Mouse (Mus musculus) cerebellum, adult 8-10 months (tissue): Measurements from ENCODE around the gene Coq7.

Source experiments
- DNase-seq: peaks from one replicate; pipeline ENCODE4 v3.0.0; 2022

Coq7 gene

DNA sequence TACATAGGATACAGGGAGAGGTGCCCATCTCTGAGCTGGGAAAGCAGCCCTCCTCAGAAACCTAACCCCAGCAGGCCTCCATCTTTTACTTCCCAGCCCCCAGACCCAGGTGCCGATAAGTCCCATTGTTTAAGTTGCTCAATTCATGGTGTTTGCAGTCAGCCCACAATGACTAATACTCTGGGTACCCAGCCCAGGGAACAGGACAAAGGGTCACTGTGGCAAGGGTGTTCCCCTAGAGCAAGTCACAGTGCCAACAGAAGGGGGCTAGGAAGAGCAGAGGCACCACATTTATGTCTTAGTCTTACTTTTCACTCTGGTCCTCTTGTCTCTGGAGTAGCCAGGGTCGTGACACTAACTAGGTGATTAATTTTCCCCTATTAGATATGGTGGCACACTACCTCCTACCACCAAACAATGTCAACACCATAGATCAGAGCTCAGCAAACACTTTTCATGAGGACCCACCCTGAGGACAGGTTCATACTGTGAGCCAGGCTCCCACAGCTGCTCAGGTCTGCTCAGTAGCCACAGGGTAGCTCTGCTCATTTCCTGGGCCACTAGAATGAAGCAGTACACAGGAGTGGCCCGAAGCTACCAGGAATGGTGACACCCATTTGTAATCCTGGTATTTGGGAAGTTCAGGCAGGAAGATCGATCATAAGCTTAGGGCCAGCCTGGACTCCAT is 38.1 kb downstream of the Coq7 start:
- DNase-seq: no peak

DNA sequence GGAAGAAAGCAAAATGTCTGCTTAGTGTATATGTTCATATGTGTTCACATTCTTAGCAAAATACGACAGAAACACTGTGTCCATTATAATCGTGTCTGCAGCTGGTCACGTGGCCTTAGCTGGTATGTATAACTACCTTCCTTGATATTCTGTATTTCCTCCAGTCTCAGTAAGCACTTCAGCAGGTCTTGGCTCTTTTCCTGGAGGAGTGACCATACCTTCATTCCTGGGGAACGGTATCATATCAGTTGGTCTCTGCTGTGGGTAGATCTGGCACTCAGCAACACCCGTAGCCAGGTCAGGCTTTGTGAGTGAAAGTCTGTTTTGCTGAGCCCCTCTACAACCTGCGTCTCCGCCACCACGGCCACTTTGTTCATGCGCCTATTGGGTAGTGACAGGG is 39.3 kb downstream of the Coq7 start:
- DNase-seq: no peak

DNA sequence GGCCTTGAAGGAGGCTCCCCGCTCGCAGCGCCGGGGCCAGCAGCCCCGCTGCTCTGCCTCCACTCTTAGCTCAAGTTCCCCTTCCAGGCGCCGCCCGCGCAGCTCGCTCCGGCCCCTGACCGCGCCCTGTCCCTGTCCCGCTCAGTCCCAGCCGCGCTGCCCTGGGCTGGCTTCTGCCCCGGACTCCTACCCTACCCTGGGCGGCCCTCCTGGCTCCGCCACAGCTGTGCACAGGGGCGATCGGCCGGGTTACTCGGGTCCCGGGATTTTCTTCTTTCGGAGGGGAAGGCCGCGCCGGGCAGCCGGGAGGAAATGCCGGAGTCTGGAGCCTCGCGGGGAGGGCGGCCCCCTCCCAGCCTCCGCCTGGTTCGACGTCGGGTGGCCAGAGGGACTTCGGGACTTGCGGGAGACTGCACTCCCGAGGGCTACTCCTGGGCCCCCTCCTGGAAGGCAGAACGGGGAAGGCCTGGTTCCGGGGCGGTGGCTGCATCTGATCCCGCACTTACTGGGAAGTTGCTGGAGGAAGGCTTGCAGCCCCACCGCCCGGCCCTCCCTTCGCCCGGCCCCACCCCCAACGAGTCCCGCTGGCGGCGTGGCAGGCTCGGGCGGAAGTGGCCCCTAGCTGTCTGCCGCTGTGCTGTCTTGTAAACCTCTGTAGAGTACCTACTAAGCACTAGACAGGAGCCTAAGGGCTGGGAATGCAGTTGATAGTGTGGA is 41.6 kb downstream of the Coq7 start, which contains the start of gene Itpripl2:
TSS of gene Itpripl2 (minus strand) at position 545 of the 717 bp plus-strand sequence.
- no peak for DNase-seq

DNA sequence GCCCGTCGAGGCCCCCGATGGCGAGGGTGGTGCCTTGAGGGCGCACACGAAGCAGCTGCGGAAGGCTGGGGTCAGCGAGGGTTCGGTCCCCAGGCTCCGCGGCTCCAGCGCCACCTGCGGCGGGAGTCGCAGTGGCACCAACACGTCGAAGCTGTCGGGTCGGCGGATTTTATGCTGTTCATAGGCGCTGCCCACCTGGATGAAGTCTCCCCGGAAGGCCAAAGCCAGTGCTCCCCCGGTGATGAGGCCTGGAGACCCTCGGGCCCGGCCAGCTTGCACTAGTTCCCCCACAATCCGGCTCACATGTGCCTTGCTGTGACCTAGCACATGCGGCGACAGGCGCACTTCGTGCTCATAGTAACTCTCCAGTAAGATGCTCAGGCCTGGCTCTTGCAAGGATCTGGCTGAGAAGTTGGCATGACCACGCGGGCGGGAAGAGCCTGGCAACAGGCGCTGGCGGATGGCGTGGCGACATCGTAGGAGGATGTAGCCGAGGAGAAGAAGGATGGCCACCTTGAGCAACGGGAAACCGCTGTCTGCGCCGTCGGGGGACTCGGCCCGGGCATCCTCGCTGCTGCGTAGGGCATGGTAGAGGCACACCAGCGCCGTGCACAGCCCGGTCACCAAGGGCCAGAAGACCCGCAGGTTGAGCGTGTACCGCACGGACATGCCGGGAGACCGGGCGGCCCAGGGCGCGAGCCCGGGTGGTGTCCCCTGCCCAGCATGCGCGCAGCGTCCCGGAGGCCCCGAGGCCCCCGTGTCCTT is 42.3 kb downstream of the Coq7 start:
- DNase-seq: no peak

DNA sequence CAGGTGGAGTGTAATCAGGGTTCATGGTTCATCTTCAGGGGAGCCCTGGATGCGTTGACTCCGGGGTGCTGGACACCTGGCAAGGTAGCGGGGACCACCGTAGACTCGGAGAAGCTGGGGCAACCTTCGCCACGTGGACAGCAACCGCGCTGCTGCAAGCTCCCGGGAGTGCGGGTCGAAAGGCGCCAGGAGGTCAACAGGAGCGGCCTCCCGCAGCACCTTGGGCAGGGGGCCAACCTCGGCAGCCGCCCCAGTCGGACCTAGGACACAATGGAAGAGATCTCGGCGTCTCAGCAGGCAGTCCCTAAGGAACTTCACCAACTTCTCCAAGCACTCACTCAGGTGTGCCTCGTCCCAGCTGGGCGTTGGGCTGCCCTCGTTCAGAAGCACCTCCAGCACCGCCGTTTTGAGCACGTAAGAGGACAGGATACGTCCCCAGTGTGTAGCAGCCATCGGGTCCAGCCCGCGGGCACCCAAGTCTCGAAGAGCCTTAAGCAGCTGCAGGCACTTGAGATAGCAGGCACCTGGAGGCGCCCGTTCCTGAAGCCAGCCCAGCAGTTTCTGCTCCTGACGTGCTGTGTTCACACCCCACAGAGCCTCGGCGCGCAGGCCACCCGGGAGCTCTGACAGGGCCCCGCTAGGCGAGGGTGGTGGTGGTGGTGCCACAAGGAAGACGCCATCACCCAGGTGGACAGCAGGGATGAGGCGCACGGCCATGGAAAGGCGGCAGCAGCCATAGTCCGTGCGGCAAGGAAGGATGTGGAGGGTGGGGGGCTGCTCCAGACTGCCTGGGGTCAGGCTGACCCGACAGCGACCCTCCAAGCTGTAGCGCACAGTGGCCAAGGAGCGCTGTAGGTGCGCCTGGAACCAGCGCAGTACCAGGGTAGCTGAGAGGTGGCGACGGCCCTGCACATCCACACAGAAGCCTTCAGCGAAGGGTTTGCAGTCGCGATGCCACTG is 43.2 kb downstream of the Coq7 start:
- no peak for DNase-seq

DNA sequence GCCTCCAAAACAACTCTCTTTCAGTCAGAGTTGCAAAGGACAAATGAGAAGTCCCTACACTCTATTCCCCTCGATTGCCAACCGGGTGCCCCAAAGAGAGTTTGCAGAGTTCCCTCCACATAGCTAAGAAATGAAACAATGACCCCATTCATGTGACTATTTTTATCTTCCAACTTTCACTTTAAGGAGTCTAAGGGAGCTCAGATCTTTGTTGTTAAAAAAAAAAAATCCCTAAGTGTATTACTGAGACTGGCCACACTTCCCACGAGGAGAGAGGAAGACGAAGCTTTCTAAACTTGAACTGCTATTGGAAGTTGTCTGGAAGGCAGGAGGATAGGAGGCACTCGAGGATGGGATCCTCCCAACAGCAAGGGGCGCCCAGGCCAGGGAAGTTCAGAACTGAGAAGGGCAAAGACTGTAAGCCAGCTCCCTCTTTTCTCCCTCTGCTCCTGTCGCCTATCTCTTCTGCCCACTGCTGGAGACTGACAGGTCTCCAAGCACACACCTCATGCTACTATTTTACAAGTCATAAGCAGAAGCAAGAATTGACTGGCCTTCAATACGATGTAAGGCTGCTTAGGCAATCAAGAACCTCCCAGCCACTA is 45.0 kb downstream of the Coq7 start:
- no peak for DNase-seq

DNA sequence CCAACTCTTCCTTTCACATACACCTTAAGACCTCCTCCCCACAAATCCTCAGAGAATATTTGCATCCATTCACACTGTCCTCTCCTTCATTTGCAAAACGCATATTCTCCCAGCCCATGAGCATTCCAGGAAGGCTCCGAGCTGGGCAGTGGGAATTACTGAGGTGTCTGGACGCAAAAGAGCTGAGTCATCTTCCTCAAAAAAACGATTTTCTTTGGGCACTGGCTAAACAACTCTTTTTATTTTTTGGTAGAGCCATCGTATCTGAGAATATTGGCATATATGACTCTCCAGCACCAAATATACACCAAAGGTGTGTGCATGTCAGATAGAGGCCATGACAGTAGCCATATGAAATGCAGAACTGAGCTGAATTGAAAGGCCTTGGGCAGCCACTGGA is 46.2 kb downstream of the Coq7 start:
- DNase-seq: no peak

DNA sequence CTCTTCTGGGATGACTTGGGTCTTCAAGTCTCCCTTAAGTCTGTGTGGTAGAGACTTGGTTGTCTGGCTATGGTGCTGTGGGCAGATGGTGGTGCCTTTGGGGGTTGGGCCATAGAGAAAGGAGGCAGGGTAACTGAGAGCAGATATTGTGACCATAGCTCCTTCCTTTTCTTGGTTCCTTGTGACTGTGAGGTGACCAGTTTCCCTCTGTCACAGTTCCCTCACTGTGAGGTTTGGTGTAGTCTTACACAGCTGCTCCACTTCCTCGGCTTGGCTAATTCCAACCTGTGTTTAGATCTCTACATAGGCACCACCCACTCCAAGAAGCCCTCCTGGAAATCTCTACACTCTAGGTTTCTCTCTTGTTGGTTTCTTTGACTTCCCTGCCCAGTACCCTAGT is 49.2 kb downstream of the Coq7 start:
- no peak for DNase-seq

DNA sequence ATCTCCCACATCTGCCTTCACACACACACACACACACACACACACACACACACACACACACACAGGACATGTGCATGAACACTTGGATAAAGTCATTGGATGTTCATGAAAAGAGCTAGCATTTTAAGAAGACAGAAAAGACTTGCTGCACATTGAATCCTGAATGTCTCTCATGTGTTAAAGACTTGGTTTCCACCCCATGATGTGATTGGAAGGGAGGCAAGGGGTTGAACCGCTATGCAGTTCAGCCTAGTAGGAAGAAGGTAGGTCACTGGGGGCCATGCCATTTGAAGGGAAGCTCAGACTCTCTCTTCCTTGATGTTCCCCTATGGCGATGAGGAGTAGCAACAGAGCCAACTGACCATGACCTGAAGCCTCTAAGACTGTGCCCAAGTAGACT is 51.2 kb downstream of the Coq7 start:
- DNase-seq: no peak

DNA sequence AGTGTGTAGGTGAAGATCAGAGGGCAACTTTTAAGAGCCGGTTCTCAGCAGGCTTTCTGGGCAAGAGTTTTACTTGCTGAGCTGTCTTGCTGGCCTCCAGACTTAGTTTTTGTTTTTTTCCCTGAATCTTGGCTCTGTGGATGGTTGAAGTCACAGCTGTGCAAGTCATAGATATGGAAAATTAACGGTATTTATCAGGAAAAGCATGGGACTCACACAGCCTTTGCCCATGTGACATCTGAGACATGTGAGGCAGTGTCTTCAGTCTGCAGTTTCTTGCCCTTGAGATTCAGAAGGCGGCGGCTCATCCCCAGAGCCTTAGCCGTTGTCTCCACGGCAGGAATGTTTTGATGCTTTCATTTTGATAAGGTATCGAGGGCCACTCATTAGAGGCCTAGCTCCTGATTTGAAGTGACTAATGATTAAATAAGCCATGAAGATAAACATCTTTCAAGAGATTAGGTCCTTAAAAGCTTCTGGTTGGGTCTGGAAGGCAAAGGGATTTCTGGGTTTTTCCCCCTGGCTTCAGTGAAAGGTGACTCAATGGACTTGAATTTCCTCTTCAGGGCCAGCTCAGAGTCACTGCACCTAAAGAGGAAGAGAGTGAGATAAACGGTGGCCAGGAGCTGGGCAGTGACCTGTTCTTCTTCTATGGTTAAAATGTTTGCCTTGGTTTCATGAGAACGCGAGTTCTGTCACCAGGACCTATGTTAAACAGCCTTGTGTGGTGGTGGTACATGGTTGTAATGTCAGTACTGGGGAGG is 51.9 kb downstream of the Coq7 start:
- no peak for DNase-seq

DNA sequence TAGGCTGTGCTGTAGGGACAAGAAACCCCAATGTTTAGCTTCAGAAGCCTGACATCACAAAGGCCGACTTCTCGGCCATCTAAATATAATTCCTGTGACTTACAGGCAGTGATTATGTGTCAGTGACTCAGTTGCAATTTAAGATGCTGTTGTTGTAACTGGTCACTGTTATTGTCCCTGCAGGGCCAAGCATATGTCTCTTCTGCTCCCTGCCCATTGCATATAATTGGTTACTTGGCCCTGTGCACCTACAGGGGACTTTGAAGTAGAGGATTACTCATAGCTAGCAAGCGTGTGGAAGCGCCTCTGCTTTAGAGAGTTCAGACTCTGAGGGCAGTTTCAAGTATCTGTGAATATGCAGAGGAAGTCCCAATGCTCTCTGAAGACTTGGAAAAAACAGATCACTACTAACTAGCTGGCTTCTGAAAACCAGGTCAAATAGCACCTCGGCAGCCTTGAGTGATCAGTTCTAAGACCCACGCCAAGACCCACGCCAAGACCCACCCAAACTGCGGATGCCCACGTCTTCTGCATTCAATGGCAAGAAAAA is 52.9 kb downstream of the Coq7 start:
- DNase-seq: no peak

DNA sequence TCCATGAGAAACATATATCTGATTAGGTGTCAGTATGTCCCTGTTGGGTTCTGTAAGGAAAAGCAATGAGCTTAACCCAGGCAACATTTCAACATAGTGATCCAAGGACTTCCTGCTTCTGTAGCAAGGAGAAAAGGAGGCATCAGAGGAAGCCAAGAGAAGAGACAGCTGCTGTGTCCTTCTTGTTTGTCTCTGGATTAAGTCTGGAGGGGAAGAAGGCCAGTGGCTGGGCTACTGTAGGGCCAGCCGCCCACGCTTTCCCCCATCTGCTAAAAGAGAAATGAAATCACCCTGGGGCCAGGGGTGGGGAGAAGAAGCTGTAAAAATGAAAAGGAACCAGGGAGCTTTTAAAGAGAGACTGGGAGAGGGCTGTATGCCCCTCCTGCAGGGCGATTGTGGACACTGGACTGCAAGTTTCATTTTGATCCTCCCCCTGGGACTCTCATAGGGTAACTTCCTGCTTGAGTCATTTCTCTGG is 54.3 kb downstream of the Coq7 start:
- no peak for DNase-seq

DNA sequence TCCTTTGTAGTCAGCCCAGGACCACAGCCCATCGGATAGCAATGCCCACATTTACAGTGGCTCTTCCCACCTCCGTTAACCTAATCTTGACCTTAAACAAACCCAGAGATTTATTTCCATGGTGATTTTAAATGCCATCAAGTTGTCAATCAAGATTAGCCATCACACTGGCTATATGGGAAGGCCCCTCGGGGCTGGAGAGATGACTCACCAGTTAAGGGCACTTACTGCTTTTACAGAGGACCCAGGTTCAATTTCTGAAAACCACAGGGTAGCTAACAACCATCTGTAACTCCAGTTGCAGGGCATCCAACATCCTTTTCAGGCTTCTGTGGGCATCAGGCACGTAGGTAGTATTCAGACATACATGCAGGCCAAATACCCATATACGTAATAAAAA is 56.7 kb downstream of the Coq7 start:
- DNase-seq: no peak

DNA sequence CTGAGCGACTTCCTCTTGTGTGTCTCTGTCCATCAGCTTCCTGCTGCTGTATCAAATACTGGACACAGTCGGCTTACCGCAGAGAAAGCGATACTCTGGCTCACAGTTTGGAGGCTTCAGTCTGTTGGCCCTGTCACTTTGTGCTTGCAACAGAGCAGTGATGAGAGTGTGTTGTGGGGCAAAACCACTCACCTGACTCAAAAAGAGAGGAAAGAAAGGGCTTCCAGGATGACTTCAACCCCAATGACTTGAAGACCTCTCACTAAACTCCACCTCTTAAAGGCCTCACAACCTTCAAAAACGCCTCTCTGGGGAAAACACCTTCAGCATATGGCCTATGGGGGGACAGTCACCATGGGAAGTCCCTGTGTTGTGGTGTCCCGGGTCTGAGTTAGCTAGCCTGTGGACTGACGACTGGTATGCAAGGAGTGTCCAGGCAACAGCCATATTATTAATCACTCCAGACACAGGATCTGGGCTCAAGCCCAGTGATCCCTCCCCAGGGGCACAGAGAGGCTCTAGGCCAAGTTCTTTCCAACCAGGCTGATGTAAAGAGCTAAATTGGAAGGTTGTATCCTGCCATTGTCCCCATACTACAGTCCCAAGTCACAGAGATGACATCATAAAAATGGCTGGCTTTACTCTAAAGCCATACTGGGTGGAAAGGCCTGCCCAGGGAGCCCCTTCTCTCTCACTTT is 58.0 kb downstream of the Coq7 start:
- DNase-seq: no peak

DNA sequence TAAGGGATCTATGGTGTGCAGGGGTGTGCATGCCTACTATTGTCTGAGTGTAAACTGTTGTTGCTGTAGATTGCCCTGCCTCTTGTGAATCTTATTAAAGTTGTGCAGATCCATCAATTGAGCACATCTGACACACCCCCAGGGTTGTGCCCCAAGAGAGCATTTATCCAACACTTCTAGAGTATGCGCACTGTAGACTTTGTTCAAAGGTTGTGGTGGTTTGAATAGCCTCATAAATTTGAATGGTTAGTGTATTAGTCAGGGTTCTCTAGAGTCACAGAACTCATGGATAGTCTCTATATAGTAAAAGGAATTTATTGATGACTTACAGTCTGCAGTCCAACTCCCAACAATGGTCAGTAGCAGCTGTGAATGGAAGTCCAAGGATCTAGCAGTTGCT is 60.3 kb downstream of the Coq7 start:
- DNase-seq: no peak

DNA sequence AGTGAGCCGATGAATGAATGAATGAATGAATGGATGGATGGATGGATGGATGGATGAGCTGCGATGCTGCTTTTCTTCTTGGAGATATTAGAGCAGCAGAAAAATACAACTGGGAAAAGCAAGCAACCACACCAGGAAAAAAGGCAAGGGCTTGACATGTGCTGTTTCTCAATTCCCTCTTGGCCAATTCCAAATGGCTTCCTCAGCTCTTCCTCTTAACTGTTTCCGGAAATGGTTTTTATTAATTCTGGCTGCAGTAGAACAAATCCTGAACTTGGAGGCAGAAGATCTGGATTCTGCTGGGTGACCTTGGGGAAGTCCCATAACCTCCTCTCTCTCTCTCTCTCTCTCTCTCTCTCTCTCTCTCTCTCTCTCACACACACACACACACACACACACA is 65.1 kb downstream of the Coq7 start:
- DNase-seq: no peak

DNA sequence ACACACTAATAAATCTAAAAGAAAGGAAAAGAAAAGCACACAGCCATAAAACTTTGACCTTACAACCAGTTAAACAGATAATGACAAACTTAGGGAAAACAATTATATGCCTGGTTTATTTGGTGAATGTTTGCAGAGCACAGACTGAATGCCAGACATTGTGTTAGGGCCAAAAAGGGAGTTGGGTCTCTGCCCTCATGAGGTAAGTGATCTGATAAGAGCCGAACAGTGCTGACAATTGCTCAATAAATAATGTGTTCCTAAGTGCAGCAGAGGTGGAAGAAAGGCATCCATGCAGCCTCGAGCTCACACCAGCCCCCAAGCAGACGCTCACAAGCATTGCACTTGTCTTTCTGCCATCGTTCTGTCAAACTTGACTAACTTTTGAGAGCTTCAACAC is 68.7 kb downstream of the Coq7 start:
- DNase-seq: no peak

DNA sequence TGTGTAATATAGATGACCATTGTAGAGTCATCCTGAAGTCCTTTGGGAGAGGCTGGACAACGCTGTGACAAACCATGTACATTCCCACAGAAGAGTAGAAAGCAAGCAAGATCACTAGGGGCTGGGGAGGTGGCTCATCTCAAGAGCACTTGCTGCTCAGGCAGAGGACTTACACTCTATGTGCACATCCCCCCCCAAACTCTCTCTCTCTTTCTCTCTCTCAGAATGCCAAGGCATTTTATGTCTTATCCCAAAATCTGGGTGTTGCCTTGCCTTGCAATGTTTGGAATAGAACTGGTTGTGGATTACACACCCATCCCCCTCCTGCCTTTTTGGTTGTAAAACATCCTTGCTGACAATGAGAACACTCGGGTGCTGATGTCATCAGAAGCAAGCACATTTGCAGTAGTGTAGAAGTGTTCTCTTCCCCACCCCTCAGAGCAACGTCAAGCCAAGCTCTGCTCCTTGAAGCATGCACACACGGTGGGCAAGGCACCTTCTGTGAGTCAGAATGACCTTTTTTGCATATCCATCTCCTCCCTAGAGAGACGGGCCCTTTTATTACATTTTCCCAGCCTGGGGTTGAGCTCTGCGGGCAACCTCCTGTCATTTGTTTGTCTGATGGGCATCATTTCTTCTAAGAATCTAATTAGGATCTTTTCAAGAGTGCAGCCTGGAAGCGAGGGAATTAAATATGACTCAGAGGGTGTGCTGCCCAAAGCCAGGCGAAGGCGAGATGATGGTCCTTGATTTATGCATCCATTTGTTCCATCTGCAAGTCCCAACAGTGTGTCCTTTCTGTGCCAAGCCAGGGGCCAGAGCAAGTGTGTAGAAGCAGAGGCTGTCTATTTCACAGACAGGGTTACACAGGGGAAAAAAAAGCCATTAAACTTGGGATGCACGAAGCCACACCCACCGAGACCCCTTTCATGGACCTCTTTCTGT is 70.1 kb downstream of the Coq7 start:
- DNase-seq: no peak
